Mouse (Mus musculus) olfactory bulb, adult 2 months (tissue): ENCODE measurements around the gene Ccdc154.
"Not testable (repeated sequence)": the region's sequence is repeated elsewhere in the genome, so short reads cannot be mapped to it uniquely, and the experiment has no call there.

Experiments
- CTCF ChIP-seq: fragments of 200-500 bp; IDR thresholded peaks from 2 replicates; pipeline ENCODE4 v1.5.1; 2012; ENCODE audit warnings: low read depth, mild to moderate bottlenecking, low read length, moderate library complexity; ENCODE audit not compliant: insufficient read depth
- POLR2A ChIP-seq: fragments of 200-500 bp; IDR thresholded peaks from 2 replicates; pipeline ENCODE4 v1.6.1; 2012; ENCODE audit warnings: mild to moderate bottlenecking, low read depth, low read length, moderate library complexity; ENCODE audit not compliant: insufficient read depth

GRCm38 (mm10) chr17:25125442-25126060 is 36.7 kb upstream of the Ccdc154 start:
- not testable (repeated sequence) for TF ChIP-seq CTCF, POLR2A
